Mouse (Mus musculus) embryonic fibroblast, embryonic 13.5 days (primary cell): ENCODE data around the gene Susd2.

Experiments
- CTCF ChIP-seq: IDR thresholded peaks from 2 replicates; pipeline ENCODE4 v1.5.1; 2011; ENCODE audit warnings: mild to moderate bottlenecking, control low read depth, low read length, moderate library complexity, borderline replicate concordance; ENCODE audit not compliant: insufficient read depth
- POLR2A ChIP-seq: IDR thresholded peaks from 2 replicates; pipeline ENCODE4 v1.6.1; 2011; ENCODE audit warnings: low read depth, mild to moderate bottlenecking, control low read depth, low read length, moderate library complexity

DNA sequence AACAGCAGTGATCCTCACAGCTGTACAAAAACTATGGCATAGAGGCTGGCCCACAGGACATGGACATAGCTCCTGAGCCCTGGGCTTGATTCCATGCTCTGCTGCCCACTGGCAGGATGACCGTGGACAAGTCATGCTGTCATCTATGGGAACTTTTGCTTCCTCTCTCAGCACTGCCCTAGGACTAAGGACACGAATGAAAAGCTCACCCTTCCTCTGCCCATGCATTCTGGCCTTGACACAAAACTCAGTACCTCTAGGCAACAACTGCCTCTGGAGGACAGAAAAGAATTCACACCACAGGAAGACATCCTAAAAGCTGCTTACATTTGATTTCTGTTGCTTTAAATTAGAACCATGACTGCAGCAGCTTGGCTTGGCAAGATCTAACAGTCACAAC is 32.5 kb upstream of the Susd2 start:
- TF ChIP-seq CTCF = no peak
- TF ChIP-seq POLR2A = no peak
